Mouse (Mus musculus) layer of hippocampus, adult 9-10 months (tissue): Measurements from ENCODE around the gene Fam168b.

ENCODE experiments used
- DNase-seq: peaks from one replicate; pipeline ENCODE4 v3.0.0; 2022; ENCODE audit warnings: low spot score

Gene Fam168b

GRCm38 (mm10) chr1:34812407-34813247, 30.2 kb downstream of the Fam168b start:
- DNase-seq: no peak

- DNase-seq: no peak
Measured at GRCm38 (mm10) chr1:34811581-34811980, 31.3 kb downstream of the Fam168b start.

- DNase-seq: no peak
Measured at GRCm38 (mm10) chr1:34811035-34811434, 31.8 kb downstream of the Fam168b start.

- DNase-seq: no peak
Measured at GRCm38 (mm10) chr1:34810293-34810692, 32.6 kb downstream of the Fam168b start.

- no peak for DNase-seq
Measured at GRCm38 (mm10) chr1:34808445-34808844, 34.4 kb downstream of the Fam168b start.

- DNase-seq: no peak
Measured at GRCm38 (mm10) chr1:34805931-34806520, 36.8 kb downstream of the Fam168b start.

- no peak for DNase-seq
Measured at GRCm38 (mm10) chr1:34804863-34805262, 38.0 kb downstream of the Fam168b start.

- no peak for DNase-seq
Measured at GRCm38 (mm10) chr1:34802290-34802642, 40.6 kb downstream of the Fam168b start.

- no peak for DNase-seq
Measured at GRCm38 (mm10) chr1:34801616-34802289, 41.1 kb downstream of the Fam168b start.

- DNase-seq: no peak
Measured at GRCm38 (mm10) chr1:34799140-34799539, 43.7 kb downstream of the Fam168b start.

- DNase-seq: no peak
Measured at GRCm38 (mm10) chr1:34793304-34794300, 49.3 kb downstream of the Fam168b start.

- no peak for DNase-seq
Measured at GRCm38 (mm10) chr1:34783538-34784161, 59.2 kb downstream of the Fam168b start.

- no peak for DNase-seq
Measured at GRCm38 (mm10) chr1:34775870-34776269, 67.0 kb downstream of the Fam168b start.

GRCm38 (mm10) chr1:34768875-34769274, 74.0 kb downstream of the Fam168b start:
- no peak for DNase-seq

GRCm38 (mm10) chr1:34767851-34768250, 75.0 kb downstream of the Fam168b start:
- DNase-seq: no peak

- no peak for DNase-seq
Measured at GRCm38 (mm10) chr1:34766899-34767298, 76.0 kb downstream of the Fam168b start.
